Mouse (Mus musculus) kidney, postnatal 14 days (tissue): ENCODE data around the gene BC029722.
"Not testable (repeated sequence)": the region's sequence is repeated elsewhere in the genome, so short reads cannot be mapped to it uniquely, and the experiment has no call there.

Source experiments
- DNase-seq: peaks from one replicate; pipeline ENCODE4 v3.0.0; 2022; ENCODE audit warnings: mixed read lengths

BC029722 gene

GRCm38 (mm10) chr2:155819392-155819448 lies at the start of gene BC029722:
Gene BC029722, minus strand, starts transcription at chr2:155819426.
- no peak for DNase-seq

DNA sequence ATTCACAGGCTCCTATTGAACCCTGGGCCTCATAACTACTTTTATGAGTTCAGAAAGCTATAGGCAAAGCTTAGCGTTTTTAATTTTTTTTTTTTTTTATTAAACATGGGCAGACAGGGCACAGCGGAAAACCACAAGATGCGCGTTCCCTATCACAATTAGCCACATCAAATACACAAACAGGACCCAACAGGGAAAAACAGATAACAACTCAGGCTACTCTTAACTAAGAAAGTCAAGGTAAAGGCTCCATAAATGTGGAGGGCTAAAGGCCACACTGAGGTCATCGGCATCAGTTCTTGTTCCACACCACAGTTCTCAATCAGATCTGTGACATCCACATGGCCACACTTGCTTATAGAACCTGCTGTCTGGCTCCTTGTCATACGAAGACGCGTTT lies 49.1 kb upstream of the BC029722 start:
- no peak for DNase-seq

GRCm38 (mm10) chr2:155863301-155863867 lies 44.2 kb upstream of the BC029722 start:
- DNase-seq, result no peak

GRCm38 (mm10) chr2:155862573-155863300 lies 43.5 kb upstream of the BC029722 start:
- peak; percentile 52 for DNase-seq

- no peak for DNase-seq
Measured at GRCm38 (mm10) chr2:155861581-155861980, 42.4 kb upstream of the BC029722 start.

DNA sequence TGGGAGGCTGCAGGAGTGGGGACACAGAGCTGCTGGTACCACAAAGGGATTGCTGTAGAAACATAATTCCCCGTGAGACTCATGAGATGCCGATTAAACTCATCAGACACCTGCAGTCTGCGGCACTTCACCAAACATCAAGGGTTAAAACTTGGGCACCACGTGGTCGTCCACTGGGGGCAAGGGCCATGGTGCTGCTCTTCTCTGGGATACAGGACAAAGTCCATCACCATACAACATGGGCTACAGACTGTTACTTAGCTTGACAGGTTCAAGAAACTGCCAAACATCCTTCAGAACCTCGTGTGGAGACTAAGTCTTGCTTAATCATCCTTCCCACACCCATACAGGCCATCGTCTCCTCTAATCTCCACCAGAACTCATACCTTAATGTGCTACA lies 40.9 kb upstream of the BC029722 start:
- DNase-seq, result peak; percentile 17

- no peak for DNase-seq
Measured at GRCm38 (mm10) chr2:155852536-155852935, 33.3 kb upstream of the BC029722 start.

GRCm38 (mm10) chr2:155850120-155850519 lies 30.9 kb upstream of the BC029722 start:
- no peak for DNase-seq

- no peak for DNase-seq
Measured at GRCm38 (mm10) chr2:155849464-155849863, 30.2 kb upstream of the BC029722 start.

GRCm38 (mm10) chr2:155848291-155848690 lies 29.1 kb upstream of the BC029722 start:
- peak; percentile 84 for DNase-seq

DNA sequence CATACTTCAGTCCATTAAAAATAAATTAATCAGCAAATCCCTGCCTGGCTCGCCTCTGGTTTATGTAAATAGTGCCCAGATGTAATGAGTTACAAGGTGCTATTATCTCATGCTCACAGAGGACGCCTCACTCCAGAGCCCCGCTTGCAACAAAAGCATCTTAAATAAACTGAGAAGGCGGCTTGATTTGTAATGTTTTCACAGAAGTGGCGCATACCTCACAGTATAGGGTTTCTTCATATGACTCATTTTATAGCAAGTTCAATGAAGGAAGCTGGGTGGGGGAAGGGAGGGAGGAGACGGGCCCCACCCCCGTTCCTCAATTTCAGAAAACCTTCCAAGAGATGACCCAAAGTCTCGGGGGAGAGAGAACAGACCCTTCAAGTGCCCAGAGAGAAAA lies 27.7 kb upstream of the BC029722 start:
- no peak for DNase-seq

DNA sequence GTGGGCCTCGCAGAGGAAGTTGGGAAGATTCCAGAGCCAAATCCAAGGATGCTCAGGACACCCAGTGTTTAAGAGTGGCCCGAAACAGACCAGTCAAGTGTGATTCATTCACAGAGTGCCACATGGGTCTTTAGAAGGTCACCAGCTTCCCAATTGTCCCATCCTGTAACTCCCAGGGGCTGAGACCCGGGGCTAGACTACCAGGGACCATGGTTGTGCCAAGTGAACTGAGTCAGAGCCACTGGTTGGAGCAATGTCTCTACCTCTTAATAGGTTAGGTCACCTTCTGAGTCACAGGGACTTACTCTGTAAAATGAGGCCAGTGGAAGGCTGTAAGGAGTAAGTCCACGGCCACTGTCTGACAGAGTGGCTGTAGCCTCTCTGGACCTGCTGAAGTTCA lies 19.7 kb upstream of the BC029722 start:
- DNase-seq, result no peak

- DNase-seq, result no peak
Measured at GRCm38 (mm10) chr2:155837961-155838360, 18.7 kb upstream of the BC029722 start.

DNA sequence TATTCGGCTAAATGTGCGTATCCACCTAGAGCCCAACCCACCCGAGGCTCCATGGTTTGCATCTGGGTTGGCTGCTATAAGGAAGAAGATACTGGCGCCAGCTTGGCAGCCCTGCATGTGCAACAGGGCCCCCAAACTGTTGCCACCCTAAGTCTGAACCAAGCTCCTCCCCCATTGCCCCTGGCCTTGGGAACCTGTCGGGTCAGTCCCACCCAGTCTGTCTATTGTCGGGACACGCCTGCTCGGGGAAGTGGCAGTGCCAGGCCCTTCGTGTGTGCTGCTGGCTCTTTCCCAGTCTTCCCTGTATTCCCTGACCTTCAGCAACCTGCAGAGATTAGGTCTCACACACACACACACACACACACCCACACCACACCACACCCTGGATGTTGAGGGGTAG lies 15.5 kb upstream of the BC029722 start, which contains the start of gene Fam83c:
Gene Fam83c, minus strand, starts transcription at position 123 of the 400 bp plus-strand sequence.
- DNase-seq, result no peak

- not testable (repeated sequence) for DNase-seq
Measured at GRCm38 (mm10) chr2:155832087-155832486, 12.9 kb upstream of the BC029722 start.

GRCm38 (mm10) chr2:155831302-155831701 lies 12.1 kb upstream of the BC029722 start:
- DNase-seq, result no peak

DNA sequence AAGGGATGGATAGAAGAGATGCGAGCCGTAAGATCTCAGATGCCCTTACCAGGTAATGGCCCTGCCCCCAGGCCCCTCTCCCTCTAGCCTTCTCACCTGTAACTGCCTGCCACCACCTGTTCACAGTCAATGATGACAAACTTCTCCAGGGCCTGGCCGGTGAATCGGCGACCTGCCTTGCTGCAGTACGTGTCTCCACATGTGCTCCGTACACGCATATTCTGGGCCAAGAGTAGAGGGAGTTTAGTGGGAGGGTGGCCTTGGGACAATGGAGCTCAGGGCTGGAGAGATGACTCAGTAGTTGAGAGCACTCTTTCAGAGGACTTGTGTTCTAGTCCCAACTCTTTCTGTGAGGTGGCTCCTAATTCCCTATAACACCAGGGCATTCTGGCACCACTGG lies 11.6 kb upstream of the BC029722 start:
- DNase-seq, result no peak

DNA sequence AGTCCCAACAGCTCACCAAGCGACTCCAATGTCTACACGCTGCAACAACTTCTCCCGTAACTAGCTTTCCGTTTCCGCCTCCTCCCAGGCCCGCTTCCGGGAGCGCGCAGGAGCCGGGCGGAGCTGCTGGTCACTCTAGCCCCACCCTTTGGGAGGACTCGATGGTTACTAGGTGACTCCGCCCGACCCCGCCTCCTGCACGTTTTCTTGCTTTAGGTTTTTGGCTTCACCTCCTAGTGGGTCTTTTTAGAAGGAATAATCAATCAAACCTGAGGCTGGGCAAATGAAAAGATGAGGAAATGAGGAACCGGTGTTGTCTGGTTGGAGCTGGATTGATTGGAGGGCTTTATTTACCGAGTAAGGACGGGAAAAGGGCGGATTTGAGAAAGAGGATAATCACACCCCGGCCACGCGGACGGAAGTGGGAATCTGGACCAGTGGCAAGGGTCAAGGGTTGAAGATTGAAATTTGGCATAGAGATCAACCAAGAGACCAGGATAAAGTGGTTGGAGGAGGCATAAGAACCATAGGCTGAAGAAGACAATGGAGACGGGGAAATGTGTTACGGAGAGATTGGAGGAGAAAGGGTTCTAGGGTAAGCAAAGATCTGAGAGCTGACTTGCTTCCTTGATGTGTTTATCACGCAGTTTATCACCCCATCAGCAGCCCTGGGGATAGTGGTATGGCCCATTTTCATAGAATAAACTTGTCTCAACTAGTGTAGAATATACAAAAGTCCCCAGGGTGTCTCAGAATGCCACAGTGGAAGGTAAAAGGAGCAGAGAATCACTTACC lies 7.6 kb upstream of the BC029722 start, which contains the start of gene Eif6:
Gene Eif6, minus strand, starts transcription at position 296 of the 795 bp plus-strand sequence.
- peak; percentile 91 for DNase-seq

DNA sequence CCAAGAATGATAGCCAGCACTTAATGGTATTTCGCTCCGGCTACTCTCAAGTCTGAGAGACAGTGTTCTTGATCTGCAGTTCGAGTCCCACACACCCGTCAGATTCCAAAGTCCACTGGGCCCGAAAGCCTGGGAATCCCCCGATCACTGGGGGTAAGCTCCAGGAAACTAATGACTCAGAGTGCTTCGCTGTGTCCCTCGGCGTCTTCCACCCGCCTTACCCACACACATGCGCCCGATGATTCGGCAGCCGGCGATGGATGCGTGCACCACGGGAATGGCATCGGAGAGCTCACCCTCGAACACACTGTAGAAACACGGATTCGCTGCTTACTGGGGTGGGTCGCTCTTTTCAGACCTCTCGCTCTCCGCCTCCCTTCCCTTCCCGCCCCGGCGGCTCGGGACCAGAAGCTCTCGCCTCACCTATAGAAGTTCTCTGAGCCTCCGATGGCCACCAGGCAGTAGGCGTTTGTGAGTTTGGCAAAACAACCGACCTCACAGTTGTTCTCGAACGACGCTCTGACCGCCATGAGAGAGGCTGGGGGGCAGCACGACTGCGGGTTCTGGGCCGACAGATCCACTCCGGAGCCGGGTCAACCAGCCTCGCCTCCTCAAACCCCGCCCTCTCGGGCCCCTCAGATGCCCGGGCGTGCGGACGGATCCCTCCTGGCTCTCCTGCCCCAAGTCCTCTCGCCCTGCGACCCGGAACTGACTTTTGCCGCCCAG lies 6.8 kb upstream of the BC029722 start:
- DNase-seq, result peak; percentile 40

DNA sequence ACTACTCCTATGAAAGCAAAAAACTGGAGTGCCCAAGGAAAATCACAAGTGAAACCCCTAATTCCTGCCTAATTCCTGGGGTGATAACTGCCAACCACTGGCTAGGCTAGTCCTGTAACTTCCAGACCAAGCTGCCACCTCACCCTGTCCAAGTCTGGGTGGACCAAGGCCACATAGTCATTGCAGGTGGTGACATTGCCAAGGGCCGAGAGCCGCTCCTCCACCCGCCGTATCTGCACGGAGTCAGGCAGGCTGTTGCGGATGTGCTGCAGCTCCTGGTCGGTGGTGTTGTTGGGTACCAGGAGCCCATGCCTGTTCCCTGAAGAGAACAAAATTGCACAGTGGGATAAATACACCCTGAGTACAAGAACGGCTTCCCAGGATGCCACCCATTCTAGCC lies 4.5 kb upstream of the BC029722 start:
- DNase-seq, result no peak

- DNase-seq, result no peak
Measured at GRCm38 (mm10) chr2:155820779-155821178, 1.6 kb upstream of the BC029722 start.

- DNase-seq, result peak; percentile 75
Measured at GRCm38 (mm10) chr2:155819449-155820251, 424 bp upstream of the BC029722 start.
